Mouse (Mus musculus) liver, adult (tissue): ENCODE measurements at regions not wholly inside any gene's neighbourhood (a gene's known extent, or its start where the extent isn't known, plus 50 kb on each side); places are given as distances from the start of the nearest gene placed in this dataset.

Source experiments
- GATA4 ChIP-seq: IDR thresholded peaks from 2 replicates; pipeline ENCODE4 v1.6.1; 2014; ENCODE audit warnings: mild to moderate bottlenecking, low read length; ENCODE audit not compliant: insufficient replicate concordance

DNA sequence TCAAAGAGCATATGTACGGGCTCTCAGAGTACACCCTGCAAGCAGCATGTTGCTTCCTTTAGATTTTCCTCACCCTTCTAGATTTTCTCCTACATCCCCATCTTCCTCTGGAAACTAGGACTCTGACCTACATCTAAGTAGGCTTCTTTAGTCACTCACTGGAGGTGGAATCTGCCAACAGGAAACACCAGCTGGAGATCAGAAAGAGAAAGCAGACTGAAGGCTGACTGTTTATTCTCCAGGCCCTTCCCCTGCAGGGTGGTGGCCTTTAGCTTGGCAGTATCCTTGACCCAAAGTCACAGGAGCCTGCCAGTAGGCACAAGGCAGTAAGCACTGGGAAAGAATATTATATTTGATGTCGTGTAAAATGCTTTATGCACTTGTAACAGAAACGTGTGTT lies 75.4 kb upstream of the Klf12 start:
- no peak for TF ChIP-seq GATA4

- no peak for TF ChIP-seq GATA4
Measured at GRCm38 (mm10) chr14:100357131-100357530, 72.7 kb upstream of the Klf12 start.

- TF ChIP-seq GATA4, result no peak
Measured at GRCm38 (mm10) chr14:100353508-100353907, 69.0 kb upstream of the Klf12 start.

- no peak for TF ChIP-seq GATA4
Measured at GRCm38 (mm10) chr14:100352961-100353452, 68.5 kb upstream of the Klf12 start.

DNA sequence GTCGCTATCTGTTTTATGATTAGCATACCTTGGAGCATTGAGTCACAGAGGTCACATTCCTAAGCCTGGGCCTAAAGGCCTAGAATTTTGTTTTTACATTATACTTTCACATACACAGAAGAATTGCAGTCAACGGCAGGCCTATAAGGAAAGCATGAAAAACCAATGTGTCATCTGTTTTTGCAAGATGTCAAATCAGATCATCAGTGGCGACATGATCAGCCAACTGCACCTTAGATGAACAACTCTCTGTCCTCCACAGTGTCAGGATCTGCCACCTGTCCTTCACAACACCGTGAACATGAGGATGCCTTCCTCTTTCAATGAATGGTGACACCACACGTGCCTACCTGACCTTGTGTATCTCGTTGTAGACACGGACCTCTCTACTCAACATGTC lies 66.5 kb upstream of the Klf12 start:
- no peak for TF ChIP-seq GATA4

DNA sequence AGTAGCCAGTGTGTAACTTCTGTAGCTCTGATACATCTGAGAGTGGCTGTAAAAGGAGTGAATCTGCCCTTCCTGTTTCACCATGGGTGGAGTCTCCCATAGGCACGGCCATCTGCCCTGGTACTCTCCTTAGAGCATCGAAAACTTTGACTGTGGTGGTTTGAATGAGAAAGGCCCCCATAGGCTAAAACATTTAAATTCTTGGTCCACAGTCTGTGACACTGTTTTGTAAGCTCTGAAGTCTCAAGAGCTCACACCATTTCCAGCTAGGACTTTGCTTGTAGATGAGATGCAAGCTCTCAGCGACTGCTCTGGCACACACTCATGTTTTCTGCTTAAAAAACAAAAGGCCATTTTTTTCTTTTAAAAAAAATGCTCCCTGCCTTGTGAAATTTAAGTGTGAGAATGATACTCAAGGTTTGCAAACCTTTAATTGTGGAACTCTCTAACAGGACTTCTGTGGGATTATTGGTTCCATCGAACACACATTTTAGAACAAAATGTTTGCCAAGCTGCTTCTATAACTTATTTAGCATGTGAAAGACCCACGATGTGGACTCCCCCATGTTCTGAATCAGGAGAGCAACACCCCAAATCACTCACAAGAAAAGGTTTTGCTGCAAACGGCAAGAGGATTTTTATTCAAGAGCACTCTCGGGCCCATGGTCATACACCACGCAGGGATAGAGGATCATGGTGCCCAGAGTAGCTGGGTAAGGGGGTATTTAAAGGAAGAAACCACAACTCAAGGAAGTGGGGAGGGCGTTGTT lies 65.7 kb upstream of the Klf12 start:
- no peak for TF ChIP-seq GATA4

DNA sequence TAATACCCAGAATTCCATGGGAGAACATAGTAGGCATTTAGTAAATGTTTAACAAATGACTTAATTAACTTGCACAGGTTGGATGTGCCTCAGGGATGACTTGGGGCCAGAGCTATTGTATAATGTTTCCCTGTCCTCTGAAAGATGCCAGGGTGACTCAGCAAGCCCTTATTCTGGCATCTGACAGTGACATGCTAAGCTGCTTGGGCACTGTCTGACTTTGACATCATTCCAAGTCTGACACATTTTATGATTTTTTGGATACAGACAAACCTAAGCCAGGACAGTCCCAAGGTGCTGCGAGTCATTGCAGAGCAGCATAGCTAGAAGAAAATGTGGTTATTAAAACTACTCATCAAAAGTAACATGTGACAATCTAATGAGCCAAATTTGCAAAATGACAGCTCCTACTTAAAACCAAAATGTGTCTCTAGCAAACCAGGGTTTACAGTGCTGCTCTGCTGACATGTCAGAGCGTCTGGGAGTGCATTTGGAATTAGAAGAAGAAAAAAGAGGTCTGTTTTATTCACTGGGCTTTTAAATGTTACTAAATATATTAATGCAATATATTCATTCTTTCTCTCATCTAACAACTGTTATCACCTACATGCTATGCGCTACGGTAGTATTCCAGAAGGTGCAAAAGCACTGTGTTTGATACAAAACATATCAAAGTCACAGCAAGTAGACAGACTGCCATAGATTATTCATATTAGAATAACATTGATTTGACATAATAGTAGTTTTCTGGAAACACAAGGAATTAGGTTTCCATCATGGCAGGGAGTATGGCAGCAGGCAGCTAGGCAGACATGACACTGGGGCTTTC lies 64.1 kb upstream of the Klf12 start:
- no peak for TF ChIP-seq GATA4

DNA sequence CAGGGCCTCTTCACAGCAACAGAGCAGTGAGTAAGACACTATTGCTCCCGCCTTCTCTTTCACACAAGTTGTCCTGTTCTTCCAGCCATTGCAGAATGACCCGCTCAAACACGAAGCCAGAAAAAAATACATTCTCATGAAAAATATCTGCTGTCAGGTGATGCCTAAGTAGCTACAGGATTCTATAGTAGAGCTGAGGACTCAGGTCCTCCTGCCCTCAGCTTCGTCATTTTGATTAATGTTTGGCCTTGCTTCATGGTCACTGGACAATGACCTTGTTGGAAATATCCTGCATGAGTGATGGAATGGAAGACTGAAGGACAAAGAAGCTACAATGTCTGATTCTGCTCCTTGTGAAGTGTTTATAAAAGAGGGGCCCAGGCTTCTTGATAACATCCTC lies 52.4 kb upstream of the Klf12 start:
- TF ChIP-seq GATA4, result no peak
